Mouse (Mus musculus): ENCODE results near the gene Stxbp6. TPM values are rescaled to one million over a fixed set of nuclear protein-coding genes. Genes with fewer than 3 reads are reported as not detected.

Gene Stxbp6
- total and polyA plus RNA-seq, 3 experiments = not detected

GRCm38 (mm10) chr12:44987762-44988161 lies 86.7 kb downstream of the Stxbp6 start:
- TF ChIP-seq ZNF384 (IDR thresholded peaks at IDR 0.05; ENCODE audit: low read depth, low read length) (no peak), ELF1 (IDR thresholded peaks at IDR 0.05; ENCODE audit: low read depth, low read length) (no peak), E2F4 (IDR thresholded peaks at IDR 0.05; ENCODE audit: insufficient replicate concordance, low read depth, low read length) (no peak), ETS1 (conservative IDR thresholded peaks at IDR 0.05; ENCODE audit: low read depth, low read length) (no peak), MAX (IDR thresholded peaks at IDR 0.05; ENCODE audit: low read length) (no peak), CHD1 (IDR thresholded peaks at IDR 0.05; ENCODE audit: low read depth, low read length) (no peak), USF1 (IDR thresholded peaks at IDR 0.05; ENCODE audit: low read depth, low read length) (no peak), CHD2 (IDR thresholded peaks at IDR 0.05; ENCODE audit: low read length) (no peak), ZKSCAN1 (IDR thresholded peaks at IDR 0.05; ENCODE audit: borderline replicate concordance, low read depth, low read length) (no peak), POLR2AphosphoS2 (IDR thresholded peaks at IDR 0.05; ENCODE audit: low read depth, low read length) (no peak), RCOR1 (conservative IDR thresholded peaks at IDR 0.05; ENCODE audit: low read depth, low read length) (no peak), IRF4 (IDR thresholded peaks at IDR 0.05; ENCODE audit: low read depth, low read length) (no peak), UBTF (IDR thresholded peaks at IDR 0.05; ENCODE audit: low read depth, low read length) (no peak), RAD21 (IDR thresholded peaks at IDR 0.05; ENCODE audit: low read depth, low read length) (no peak), CTCF (conservative IDR thresholded peaks at IDR 0.05 in 1 of 2, IDR thresholded peaks at IDR 0.05 in 1 of 2; ENCODE audit: low read depth in 2 of 2, low read length in 2 of 2) (no peak), TBP (conservative IDR thresholded peaks at IDR 0.05; ENCODE audit: low read depth, low read length) (no peak), JUN (IDR thresholded peaks at IDR 0.05; ENCODE audit: insufficient read depth, low read depth, low read length) (no peak)
- Histone ChIP-seq H3K79me2 (replicated peaks; ENCODE audit: control insufficient read depth, extremely low read depth, insufficient read depth, poor library complexity, severe bottlenecking) (no peaks in the 10 kb centered on the region), H3K4me2 (ENCODE audit: insufficient read depth, low read depth, poor library complexity, severe bottlenecking) (no peak overlapping the region), H3K27me3 (replicated peaks) (no peaks in the 10 kb centered on the region), H3K4me3 (replicated peaks in 1 of 3; ENCODE audit: low read depth in 2 of 3, low read length in 2 of 3, poor library complexity in 1 of 3) (no peak overlapping the region), H3K9me3 (replicated peaks; ENCODE audit: low read length) (peaks cover 38% of the 10 kb centered on the region), H3K27ac (ENCODE audit: insufficient read depth, low read depth) (no peak overlapping the region), H3K9ac (ENCODE audit: insufficient read depth, low read depth) (no peak overlapping the region), H3K36me3 (replicated peaks in 1 of 2; ENCODE audit: control insufficient read depth in 1 of 2, insufficient read depth in 1 of 2, low read length in 1 of 2) (no peaks in the 10 kb centered on the region), H3K4me1 (ENCODE audit: control insufficient read depth in 1 of 2, insufficient read depth in 2 of 2) (no peaks in the 10 kb centered on the region)
- dilution Hi-C loops (cut with MboI; ENCODE audit: extremely low pct_ligation_motif_present, extremely low pct_unique_long_range_greater_than_20kb, low sequenced_read_pairs) (no loop called here), in situ Hi-C loops (cut with MboI; ENCODE audit: low pct_ligation_motif_present, low pct_unique_long_range_greater_than_20kb, low sequenced_read_pairs) (no loop called here)
- DNase-seq (ENCODE audit: extremely low read depth) = no peak

GRCm38 (mm10) chr12:44979316-44979848 lies 95.1 kb downstream of the Stxbp6 start:
- in situ Hi-C loops (cut with MboI; ENCODE audit: low pct_ligation_motif_present, low pct_unique_long_range_greater_than_20kb, low sequenced_read_pairs) = no loop called here
- no peaks in the 10 kb centered on the region for H3K4me1 ChIP-seq (ENCODE audit: control insufficient read depth in 1 of 2, insufficient read depth in 2 of 2)
- peaks cover 37% of the 10 kb centered on the region for H3K9me3 ChIP-seq (replicated peaks; ENCODE audit: low read length)

More at GRCm38 (mm10) chr12:44979316-44979848, 95.1 kb downstream of the Stxbp6 start:
- Histone ChIP-seq H3K79me2 (replicated peaks; ENCODE audit: control insufficient read depth, extremely low read depth, insufficient read depth, poor library complexity, severe bottlenecking) (no peaks in the 10 kb centered on the region), H3K4me2 (ENCODE audit: insufficient read depth, low read depth, poor library complexity, severe bottlenecking) (no peak overlapping the region), H3K4me3 (replicated peaks in 1 of 3; ENCODE audit: low read depth in 2 of 3, low read length in 2 of 3, poor library complexity in 1 of 3) (no peak overlapping the region), H3K36me3 (replicated peaks in 1 of 2; ENCODE audit: control insufficient read depth in 1 of 2, insufficient read depth in 1 of 2, low read length in 1 of 2) (no peaks in the 10 kb centered on the region), H3K9ac (ENCODE audit: insufficient read depth, low read depth) (no peak overlapping the region), H3K27ac (ENCODE audit: insufficient read depth, low read depth) (no peak overlapping the region), H3K27me3 (replicated peaks) (no peaks in the 10 kb centered on the region)
- no peak for DNase-seq (ENCODE audit: extremely low read depth)
- dilution Hi-C loops (cut with MboI; ENCODE audit: extremely low pct_ligation_motif_present, extremely low pct_unique_long_range_greater_than_20kb, low sequenced_read_pairs) = no loop called here
- TF ChIP-seq TBP (conservative IDR thresholded peaks at IDR 0.05; ENCODE audit: low read depth, low read length) = no peak
- TF ChIP-seq ZKSCAN1 (IDR thresholded peaks at IDR 0.05; ENCODE audit: borderline replicate concordance, low read depth, low read length) = no peak
- TF ChIP-seq MAZ (IDR thresholded peaks at IDR 0.05; ENCODE audit: low read depth, low read length) = no peak
- no peak for TF ChIP-seq POLR2AphosphoS2 (IDR thresholded peaks at IDR 0.05; ENCODE audit: low read depth, low read length)
- TF ChIP-seq MXI1 (IDR thresholded peaks at IDR 0.05; ENCODE audit: low read depth, low read length) = no peak
- no peak for TF ChIP-seq USF2 (conservative IDR thresholded peaks at IDR 0.05; ENCODE audit: low read depth, low read length)
- no peak for TF ChIP-seq EP300 (IDR thresholded peaks at IDR 0.05; ENCODE audit: low read length)
- TF ChIP-seq JUN (IDR thresholded peaks at IDR 0.05; ENCODE audit: insufficient read depth, low read depth, low read length) = no peak
- no peak for TF ChIP-seq SMC3 (IDR thresholded peaks at IDR 0.05; ENCODE audit: low read depth, low read length)
- TF ChIP-seq RAD21 (IDR thresholded peaks at IDR 0.05; ENCODE audit: low read depth, low read length) = no peak
- no peak for TF ChIP-seq BHLHE40 (IDR thresholded peaks at IDR 0.05; ENCODE audit: low read depth, low read length)
- no peak for TF ChIP-seq ZNF384 (IDR thresholded peaks at IDR 0.05; ENCODE audit: low read depth, low read length)
- no peak for TF ChIP-seq TCF12 (IDR thresholded peaks at IDR 0.05; ENCODE audit: low read depth, low read length)
- no peak for TF ChIP-seq USF1 (IDR thresholded peaks at IDR 0.05; ENCODE audit: low read depth, low read length)
- TF ChIP-seq ZC3H11A (IDR thresholded peaks at IDR 0.05; ENCODE audit: low read depth, low read length) = no peak
- TF ChIP-seq UBTF (IDR thresholded peaks at IDR 0.05; ENCODE audit: low read depth, low read length) = no peak

Measured in CH12.LX (cell line).